Mouse (Mus musculus) right cerebral cortex, adult 18-20 months (tissue): ENCODE results near the gene Dnah2.
A peak's percentile ranks its signal among the peaks of the same experiment; 100 is the strongest.

ENCODE experiments used
- DNase-seq: peaks from one replicate; pipeline ENCODE4 v3.0.0; 2022; ENCODE audit warnings: mixed read lengths

The Dnah2 gene

DNA sequence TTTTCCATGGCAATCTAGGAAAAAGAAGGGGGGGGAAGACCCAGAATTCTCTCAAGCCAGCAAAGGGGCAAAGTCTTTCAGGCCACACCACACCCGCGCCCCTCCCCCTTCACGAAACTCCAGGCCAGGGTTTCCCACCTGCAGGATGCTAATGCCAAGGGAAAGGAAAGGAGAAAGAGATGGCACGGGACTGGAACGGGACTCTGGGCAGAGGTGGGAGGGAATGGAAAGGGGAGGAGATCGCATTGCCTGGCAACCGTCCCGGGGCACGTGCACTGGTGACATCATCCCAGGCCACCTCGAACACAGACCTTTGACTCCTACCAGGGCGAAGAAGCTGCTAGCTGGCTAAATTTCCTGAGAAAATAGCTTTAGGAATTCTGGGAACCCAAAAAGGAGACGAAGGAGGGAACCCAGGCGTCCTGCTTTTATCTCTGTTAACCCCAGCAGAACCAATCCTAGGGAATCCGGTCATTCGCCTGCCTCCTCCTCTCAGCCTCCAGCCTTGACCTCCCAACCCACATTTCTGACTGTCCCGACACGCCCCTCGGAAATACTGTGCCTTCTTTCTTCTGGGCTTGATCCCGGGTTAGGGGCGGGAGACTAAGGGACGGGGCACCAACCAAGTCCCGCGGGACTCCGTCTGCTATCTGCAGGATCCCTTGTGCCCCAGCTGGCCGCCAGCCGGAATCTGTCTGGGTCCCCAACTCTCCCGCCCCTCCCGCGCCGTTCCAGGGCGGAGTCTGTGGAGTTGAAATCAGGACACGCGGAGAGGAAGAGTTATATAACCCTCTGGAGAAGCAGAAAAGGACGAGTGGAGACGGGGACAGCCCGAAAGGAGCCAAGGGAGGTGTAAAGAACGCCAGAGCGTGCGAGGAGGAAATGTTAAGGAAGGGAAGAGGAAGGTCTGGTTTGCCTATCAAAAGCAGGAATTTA is 131.2 kb downstream of the Dnah2 start:
- DNase-seq, result peak; percentile 92

- DNase-seq, result no peak
Measured at GRCm38 (mm10) chr11:69416921-69417448, 131.9 kb downstream of the Dnah2 start.

- no peak for DNase-seq
Measured at GRCm38 (mm10) chr11:69416509-69416908, 132.4 kb downstream of the Dnah2 start.

GRCm38 (mm10) chr11:69415668-69416451 is 133.1 kb downstream of the Dnah2 start:
- no peak for DNase-seq

DNA sequence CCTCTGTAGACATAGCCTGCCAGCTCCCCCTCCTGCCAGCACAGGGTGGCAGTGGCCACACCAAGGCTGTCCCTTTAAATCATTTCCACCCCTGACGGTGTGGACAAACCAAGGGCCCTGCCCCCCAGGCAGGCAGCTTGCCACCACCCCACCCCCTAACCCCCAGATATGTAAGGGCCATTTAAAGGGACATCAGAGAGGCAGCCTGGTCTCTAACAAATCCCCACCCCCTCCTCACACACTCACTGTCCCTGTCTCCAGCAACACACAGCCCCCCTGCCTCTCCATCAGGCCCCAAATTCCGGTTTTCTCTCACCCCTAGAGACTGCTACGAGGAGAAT is 133.6 kb downstream of the Dnah2 start:
- DNase-seq, result no peak

DNA sequence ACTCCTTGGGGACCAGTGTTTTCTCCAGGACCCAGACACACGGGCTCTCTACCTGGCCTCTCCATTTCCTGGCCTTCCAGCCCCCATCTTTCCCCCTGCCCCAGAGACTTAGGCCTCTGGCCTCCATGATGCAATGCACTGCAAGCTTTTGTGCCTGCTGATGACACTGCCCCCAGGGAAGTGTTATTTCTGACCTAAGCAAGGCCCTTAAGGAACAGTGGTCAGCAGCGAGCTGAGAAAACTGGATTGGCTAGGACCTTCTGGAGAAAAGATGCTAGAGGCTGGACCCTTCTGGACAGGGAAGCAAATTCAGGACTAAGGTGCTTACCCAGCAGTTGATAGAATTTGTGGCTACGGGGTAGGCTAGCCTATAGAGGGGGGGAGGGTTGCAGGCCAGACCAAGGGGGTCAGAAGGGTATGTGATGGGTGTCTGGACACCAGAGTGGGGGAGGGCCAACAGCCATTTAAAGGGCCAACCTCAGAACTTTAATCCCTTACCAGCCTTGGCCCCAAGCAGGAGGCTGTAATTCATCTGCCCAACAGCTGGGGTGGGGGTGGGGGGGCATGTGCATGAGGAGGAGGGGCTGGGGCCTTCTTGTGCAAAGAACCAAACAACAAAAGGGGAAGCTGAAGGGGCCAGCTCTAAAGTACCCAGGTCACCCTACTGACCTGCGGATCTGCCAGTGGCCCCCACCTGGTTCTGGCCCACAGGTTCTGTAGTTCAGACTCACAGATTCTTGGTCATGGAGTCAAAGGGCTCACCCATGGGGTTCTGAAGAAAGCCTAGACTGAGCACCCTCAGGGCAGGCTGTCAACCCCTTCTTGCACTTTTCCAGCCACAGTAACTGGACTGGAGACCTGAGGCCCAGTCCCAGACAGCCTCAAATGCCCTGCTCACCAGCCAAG is 134.2 kb downstream of the Dnah2 start:
- DNase-seq, result no peak

DNA sequence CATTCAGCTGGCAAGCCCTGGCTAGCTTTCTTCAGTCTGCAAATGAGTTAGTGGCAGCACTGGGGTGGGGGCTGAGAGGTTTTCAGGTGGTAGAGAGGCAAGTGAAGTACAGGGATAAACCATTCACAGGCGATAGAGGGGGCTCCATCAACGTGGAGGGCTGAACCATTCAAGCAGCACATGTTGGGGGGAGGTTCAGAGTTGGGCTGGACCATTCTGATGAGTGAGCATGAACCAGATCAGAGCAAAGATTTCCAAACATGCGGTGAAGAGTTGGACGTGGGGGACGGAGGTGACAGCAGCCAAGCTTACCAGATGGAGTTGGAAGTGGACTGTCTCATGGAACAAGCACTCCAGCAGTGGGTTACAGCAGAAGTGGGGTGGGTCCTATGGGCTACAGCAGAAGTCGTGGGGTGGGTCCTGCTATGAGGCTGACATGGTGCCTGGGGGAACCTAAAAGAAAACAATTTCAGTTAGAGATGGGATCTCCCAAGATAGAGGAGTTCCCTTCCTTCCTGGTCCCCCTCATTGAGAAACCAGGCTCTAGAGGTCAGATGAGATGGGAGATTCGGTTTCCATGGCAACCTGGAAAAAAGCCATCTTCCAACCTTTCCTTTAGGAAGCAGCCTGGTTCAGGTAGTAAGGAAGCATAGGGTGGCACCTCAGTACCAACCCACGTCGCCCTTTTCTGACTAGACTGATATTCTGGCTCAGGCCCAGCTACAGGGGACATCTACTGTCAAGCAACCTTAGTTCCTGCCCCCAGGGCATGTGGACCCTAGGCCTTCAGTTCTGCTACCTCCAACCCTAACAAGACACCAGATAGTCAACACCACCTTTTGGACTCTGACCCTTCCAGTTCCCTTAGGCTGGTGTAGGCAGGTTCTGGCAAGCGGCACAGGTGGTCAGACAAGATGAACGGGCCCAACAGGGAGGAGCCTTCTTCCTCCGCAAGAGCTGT is 135.4 kb downstream of the Dnah2 start, which contains the start of gene Kdm6b:
TSS of gene Kdm6b (minus strand) at position 455 of the 961 bp plus-strand sequence.
- no peak for DNase-seq

GRCm38 (mm10) chr11:69412548-69412947 is 136.4 kb downstream of the Dnah2 start:
- no peak for DNase-seq

- DNase-seq, result no peak
Measured at GRCm38 (mm10) chr11:69411538-69412203, 137.2 kb downstream of the Dnah2 start.

DNA sequence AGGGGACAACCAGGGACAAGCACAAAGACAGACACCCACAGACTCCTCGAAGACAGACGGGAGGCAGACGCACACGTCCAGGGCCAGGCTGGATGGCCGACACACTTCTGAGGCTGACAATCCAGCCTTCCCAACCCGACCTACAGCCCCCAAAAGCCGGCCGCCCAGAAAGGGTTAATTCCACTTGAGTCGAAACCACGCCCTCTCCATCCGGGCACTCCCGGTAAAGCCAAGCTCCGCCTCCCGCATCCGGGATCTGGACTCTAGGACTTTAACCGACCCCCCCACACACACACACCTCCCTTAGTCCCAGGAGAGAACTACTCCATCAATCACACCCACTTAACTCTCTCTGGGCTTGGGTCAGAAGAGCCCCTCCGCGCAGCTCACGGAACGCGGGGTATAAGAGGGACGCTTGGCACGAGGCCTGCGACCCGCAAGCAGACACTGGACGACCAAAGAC is 137.8 kb downstream of the Dnah2 start:
- DNase-seq, result peak; percentile 94

DNA sequence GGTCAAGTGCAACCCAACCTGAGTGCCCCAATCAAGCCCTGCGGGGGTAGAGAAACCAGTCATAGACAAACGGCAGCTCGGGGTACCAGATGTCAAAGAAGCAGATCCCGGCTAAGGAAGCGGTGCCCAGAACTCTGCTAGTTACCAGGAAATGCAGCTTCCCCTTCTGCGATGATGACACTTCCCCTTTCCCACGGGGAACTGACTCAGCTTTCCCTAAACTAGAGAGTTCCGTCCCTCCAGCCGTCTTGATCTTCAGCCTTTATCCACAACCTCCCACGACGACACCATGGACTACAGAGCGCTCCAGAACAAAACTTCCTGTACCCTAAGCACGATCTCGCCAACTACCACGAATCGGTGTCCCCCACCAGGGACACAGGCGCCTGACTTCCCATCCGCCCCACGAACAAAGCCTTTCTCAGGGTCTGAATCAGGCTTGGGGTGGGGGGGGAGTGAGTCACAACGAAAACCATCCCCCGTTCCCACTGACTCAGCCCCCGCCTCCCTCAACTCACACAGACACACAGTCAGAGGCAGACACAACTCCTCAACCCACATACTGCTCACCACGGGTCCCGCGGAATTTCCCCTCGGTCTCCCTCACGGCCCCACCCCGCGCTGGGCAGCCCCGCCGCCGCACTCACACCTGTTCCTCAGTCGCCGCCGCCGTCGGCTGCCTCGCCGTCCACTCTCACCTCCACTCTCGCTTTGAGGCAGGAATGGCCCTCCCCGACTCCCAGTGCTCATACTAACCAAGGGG is 138.4 kb downstream of the Dnah2 start:
- peak; percentile 73 for DNase-seq

DNA sequence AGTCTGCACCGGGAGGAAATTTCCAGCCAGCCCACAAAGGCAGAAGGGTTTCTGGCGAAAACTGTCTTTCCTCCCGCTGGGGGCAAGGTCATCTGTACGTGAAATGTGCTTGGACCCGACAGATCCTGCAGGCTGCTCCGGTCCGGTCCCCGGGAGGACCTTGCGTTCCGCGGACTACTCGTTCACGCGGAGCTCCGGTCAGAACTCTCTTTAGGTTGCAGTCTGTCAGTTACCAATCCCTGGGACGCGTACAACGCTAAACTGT is 138.9 kb downstream of the Dnah2 start:
- DNase-seq, result no peak

DNA sequence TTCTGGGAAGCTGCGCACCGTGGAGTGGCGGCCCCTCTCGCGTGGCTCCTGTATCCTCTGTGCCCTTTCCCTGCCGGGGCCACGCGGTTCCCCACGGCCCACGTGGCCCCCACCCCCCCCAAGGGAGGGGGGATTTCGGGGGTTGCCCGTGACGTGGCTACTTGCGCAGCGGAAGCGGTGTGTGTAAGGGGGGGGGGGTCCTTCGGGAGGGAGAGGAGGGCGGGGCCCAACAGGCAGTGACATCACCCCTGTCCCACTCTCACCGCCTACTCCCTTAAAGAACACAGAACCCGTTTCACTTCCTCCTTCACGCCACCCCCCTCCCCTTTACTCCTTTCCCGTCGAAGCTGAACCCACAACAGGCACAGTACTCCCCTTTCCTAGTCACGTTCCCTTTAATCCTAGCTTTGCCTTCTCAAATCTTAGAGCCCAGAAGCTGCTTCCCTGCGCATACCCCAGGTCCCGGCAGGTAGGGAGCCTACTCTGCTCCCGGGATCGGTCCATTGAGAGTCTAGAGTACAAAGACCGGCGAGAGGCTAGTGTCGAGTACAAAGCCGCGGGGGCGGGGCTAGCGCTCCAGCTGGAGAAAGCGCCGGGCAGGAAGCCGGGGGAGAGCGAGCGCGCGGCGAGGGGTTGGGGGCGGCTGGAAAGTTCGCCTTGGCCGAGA is 139.4 kb downstream of the Dnah2 start:
- peak; percentile 90 for DNase-seq

DNA sequence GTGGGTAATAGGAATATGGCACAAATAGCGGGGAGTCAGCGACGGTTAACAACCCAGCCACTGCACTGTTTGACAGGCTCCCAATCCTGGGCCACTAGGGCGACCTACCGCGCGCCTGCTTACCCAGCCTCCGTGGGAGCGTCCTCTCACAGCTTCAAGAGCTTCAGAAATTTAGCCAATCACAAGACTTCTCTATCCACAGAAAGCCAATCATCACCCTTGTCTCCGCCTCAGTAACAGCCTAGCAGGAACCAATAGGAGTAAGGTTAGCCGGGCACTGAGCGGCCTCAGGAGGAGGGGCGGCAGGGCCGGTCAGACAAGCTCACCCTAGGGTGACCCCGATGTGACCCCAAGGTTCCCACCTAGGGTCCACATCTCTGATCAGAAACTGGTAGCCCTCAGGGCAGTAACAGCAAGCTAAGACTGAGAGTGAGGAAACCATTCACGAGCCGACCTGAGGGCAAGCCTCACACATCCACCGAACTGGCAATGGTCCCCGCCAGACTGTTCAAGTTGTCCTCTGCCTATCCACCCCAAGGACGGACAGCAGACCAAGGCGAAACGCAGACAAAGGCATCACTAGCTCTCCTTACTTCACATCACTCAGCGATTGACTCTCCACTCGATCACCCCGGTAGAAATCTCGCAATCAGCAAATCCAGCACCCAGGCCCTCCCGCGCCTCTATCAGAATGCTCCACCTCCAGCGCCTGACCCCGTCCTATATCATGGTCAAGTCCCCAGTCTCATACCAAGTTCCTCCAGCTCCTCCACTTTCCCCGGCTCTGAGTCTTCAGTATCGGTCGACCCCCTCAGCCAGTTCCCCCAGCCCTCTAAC is 140.2 kb downstream of the Dnah2 start:
- peak; percentile 91 for DNase-seq

DNA sequence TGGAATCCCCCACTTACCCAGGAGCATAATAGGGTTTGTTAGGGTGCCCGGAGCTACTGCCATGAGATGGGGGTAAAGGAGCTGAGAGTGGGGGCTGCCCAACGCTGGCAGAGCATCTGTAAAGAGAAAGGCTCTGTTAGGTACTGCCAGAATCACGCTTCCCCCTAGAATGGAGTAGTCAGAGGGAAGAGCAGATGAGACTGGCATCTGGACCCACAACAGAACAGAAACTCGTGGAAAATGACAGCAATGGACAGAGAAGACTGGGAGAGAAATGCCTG is 141.2 kb downstream of the Dnah2 start:
- no peak for DNase-seq

DNA sequence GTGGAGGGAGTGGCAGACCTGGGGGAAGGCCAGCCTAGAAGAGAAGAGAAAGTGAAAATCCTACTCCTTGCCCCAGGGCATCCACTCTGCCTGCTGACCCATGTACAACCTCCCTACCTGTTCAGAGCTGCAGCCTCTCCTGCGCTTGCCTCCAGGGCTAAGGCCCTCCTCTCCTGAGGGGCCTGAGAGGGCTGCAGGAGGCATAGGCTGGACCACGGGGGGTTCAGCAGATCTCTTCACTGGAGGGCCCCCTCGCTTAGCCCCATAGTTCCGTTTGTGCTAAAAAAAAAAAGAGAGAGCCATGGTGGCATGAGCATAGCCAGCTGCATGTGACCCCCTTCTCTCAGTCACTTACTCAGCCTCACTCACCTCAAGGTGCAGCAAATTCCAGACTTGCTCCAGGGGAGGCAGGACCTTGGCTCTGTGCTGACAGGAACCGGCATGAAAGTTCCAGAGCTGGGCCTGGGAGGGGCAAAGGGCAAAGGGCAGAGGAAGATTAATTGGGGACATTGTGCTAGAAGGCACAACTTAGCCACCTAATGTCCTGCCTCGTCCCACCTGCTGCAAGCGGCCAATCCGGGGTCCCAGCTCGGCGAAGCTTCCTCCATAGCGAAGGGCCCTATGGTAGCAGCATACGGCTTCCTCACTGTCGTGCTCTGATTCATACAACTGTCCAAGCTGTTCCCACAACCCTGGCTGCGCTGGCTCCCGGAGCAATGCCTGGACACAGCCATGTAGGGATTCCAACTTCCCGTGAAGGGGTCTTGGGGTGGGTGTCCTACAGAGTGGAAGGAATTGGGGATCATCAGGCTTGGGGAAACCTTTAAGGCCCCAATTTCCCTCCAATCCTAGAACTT is 141.8 kb downstream of the Dnah2 start:
- no peak for DNase-seq

DNA sequence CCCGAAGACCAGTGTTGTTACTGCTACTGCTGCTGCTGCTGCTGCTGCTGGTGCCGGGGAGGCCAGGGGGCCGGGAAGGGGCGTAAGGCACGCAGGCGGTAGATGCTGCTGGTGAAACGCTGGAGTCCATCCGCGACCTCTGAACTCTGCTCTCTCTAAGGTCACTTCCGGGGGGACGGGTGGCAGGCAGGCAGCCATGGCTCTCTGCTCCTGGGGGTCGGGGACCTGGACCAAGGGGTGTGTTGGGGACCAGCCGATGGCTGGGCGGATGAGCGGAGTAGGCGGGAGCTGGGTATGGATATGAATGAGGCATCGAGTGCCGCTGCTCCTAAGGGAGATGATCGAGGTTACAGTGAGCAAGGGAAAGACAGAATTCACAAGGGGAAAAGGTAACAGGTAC is 142.6 kb downstream of the Dnah2 start:
- DNase-seq, result no peak
